Mouse (Mus musculus): ENCODE results near the gene Arhgap6.

Gene Arhgap6

DNA sequence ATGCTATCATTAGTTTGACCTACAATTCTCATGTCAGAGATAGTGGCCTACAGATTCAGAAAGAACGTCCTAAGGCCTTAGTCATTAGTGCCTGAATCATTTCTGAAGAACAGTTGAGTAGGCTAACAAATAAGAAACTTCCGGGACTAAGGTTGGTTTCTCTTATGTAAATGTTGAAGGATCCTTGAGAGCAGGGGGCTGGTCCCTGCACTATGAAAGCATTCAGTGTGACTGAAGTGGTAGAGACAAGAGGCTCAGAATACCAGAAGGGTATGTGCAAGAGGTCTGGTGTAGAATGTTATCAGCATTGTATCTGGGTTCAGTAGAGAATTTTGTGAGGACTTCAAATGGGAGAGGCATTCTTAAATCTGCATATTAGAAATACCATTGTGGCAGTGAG is 185.5 kb downstream of the Arhgap6 start:
- no peak for DNase-seq (ENCODE audit: low read depth)

DNA sequence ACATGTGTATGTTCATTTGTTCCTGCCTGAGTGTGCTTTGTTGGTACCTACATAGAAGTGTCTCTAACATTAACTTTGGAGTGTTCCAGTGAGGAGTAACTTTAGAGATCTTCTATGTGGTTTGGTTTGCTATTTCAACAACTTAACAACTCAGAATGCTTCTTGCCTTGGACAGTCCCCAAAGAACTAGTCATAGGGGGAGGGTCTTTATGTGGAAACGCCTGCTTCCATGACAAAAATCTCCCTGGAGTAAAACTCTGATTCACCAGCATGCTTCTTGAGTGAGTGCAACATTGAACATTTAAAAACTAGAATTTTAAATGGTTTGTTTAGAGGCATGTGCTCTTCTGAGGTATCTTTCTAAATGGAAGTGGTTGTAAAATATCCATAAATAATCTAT is 212.2 kb downstream of the Arhgap6 start:
- DNase-seq (ENCODE audit: low read depth), result no peak

DNA sequence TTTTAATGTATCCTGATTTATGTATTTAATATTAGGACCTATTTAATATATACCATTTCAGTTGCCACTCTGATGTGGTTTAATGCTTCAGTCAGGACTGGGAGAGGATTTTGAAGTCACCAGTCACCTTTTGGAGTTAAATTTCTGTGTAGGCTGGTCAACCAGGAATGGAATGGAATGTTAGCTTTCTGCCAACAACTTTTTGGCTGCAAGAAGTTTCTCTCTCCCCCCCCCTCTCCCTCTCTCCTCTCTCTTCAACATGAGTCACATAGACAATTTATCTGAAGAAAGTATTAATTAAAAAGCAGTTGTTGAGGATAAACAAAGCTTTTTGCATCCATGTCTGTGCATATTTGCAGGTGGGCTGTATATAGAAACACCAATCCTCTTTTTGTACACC is 217.8 kb downstream of the Arhgap6 start:
- no peak for DNase-seq (ENCODE audit: low read depth)

DNA sequence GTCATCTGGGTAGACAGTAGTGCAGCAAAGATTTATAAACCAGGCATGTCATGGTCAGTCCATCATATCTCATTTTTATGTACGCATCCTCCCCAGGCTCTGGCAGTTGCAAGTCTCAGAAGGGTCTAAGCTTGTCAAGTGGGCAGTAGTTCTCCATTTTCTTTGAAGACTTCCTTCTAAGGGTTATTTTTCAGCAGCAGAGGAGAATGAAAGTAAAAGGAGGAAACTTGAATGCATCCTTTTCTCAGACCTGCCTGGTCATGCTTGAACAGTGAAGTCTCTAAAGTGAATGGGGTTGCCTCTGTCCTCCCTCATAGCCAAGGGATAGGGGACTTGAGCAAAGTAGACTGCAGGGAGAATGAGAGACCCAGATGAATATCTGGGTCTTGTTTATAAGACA is 239.5 kb downstream of the Arhgap6 start:
- DNase-seq (ENCODE audit: low read depth), result no peak

DNA sequence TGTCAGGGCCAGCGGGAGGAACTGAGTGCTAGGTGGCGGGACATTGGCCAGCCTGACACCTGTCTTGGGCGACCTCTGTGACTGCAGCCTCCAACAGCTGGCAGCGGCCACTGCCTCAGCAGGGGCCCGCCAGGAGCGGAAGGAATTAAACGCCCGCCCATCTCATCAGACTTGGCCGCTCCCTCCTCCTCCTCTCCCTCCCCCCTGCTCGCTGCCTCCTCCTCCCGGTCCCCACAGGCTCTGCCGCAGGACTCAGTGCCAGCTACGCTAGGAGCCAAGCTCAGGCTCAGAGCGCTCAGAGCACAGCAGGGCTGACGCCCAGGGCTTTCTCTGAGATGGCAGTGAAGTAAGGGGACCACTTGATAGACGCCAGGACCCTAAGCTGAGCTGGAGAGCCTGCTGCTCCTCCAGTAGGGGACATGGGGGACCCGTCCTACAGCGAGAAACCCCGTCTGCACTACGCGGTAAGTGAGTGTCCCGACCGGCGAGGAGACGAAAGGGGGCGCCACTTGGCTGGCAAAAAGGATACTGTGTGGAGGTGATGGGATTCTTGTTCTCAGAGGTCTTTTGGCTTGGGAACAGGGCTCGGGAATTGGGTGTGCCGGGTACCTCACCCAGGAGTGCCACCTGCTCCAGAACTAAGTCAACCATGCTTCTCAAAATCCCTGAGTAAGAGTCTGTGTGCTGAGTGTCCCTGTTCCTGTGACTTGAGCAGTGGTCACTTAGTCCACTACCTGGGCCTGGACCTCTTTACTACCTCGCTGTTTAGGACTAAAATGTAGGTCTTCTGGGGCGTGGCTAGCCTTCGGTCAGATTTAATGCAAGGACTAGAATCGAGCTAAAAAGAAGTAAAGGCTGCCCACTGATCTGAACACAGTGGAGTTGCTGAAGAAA is 241.8 kb downstream of the Arhgap6 start:
- DNase-seq (ENCODE audit: low read depth), result peak; percentile 91

DNA sequence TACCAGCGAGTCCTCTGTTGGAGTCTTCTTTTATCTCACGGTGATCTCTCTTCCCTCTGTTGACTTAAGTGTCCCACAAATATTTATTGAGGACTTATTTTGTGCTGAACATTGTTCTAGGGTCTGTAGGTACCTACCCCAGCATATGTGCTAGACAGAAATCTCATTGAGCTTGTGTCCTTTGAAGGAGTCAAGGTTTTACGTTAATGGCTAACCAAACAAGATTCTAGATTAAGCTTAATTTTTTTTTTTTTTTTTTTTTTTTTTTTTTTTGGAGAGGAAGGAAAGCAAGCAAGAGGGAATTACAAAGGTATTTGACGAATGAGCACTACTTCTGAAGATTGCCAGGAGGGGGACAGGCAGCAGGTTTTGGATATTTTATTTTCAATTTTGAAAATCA is 242.5 kb downstream of the Arhgap6 start:
- DNase-seq (ENCODE audit: low read depth), result no peak

DNA sequence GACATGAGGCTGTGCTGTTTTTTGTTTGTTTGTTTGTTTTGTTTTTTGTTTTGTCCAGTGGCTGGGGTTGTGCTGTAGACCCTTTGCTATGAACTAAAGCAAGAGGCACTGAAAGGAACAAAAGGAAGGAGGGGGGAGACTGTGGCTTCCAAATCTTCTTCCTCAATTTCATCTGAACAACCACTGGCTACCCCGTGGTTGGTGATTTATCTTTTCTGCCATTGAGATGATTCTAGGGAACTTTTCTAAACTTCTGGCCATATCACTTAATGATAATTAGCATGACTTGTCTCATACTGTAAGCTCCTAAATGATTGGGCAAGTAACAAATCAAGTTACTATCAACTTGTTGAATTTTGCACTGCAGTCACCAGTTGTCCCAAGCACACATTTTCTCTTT is 249.0 kb downstream of the Arhgap6 start:
- DNase-seq (ENCODE audit: low read depth), result peak; percentile 47

DNA sequence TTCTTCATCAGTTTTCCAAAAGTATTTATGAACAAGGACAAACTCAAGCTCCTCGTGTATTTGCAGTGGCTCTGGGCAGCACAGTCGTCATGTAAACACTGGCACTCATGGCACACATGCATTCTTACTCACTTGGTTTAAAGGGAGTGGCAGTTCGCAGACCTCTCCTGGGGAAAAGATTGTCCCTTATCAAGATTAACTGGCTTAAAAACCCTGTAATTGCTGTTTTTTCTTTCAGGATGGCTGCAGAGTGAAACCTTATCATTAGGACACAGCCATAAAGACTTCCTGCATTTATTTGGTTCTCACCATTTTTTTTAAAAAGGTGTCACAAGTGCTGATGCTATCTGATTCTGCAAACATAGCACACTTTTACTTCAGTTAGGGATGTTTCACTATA is 252.7 kb downstream of the Arhgap6 start:
- DNase-seq (ENCODE audit: low read depth), result peak; percentile 91

DNA sequence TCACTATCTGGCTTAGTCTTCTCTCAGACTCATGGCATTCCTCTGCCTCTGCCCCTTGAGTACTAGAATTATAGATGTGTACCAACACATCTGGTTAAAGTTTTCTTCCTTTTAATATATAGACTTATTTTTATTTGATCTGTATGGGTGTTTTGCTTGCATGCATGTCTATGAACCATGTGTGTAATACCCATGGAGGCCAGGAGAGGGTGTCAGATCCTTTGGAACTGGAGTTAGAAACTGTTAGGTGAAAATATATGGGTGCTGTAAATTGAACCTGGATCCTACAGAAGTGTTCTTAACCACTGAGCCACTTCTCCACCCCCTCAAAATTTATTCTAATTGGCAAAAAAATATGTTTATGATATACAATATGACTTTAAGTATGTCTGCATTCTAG is 254.7 kb downstream of the Arhgap6 start:
- no peak for DNase-seq (ENCODE audit: low read depth)

DNA sequence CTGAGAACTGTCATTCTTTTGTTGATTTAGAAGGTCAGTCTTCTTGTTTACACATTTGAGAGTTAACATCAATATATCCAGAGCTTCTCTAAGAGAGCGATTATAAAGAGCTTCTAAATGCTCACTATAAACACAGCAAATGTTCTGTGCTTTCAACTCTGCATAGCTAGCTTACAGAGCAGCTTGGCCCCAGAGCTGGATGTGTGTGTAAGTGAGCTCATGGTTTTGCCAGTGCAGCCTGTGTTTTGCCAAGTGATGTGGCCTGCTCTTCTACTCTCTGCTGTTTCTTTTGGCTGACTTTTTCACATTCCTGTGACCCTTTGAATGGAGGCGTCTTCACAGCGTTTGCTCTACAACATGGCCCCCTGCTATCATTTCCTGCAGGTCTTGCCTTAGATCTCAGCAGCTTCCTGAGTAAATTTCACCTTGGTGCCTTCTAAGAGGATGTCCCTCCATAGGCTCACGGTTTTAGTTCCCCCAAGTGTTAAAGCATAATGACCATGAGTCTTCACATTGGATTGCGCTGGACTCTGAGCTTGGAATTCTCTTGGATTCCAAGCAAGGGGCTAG is 259.1 kb downstream of the Arhgap6 start:
- DNase-seq (ENCODE audit: low read depth), result peak; percentile 50

DNA sequence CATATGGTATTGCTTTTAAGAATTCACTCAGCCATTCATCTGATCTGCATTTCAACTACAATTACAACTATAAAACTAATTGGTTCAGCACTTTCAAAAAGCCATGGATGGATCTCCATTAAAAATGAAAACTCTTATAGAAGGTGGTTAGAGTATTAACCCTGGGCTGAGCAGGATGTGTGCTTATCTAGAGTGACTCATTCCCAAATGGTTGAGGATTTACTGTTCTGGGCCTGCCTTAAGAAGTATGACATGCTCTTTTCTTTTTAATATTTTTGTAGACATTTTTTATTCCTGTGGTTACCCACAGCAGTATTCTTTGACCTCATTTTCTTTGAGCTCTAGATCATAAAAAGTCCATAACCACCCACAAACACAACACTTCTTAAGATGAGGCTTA is 267.7 kb downstream of the Arhgap6 start:
- DNase-seq (ENCODE audit: low read depth), result peak; percentile 90

DNA sequence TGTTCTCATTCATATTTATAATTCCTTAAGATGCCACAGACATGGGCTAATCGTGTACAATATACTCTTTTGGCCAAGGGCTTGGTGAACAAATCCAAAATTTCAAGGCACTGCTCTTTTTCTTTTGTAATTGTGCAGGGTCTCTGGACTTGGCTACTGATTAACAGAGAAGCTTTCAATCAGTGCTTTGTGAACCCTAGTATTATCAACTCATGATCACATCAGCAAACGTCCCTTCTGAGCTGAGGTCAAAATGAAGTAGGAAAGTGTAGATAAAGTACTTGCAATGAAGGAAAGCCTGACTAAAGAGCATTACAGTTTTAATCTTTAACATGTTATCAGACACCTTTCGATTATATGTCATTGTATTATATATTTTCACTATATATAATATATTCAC is 270.4 kb downstream of the Arhgap6 start:
- DNase-seq (ENCODE audit: low read depth), result no peak

DNA sequence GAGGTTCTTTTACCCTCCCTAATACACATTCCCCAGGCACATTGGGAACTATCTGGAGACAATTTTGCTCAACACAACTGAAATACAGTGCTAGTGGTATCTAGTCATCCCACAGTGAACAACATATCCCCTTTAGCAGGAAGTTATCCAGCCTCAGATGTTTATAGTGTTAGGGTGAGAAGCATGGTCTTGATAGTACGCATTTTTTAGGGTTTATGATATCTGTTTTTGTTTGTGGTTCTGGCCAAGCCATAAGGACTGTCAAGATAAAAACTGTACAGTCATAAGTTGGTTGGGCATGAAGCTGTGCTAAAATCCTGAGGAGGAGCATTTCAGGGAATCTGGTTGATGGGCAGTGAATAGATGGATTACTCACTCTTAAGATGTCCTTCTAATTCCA is 271.0 kb downstream of the Arhgap6 start:
- DNase-seq (ENCODE audit: low read depth), result peak; percentile 64

DNA sequence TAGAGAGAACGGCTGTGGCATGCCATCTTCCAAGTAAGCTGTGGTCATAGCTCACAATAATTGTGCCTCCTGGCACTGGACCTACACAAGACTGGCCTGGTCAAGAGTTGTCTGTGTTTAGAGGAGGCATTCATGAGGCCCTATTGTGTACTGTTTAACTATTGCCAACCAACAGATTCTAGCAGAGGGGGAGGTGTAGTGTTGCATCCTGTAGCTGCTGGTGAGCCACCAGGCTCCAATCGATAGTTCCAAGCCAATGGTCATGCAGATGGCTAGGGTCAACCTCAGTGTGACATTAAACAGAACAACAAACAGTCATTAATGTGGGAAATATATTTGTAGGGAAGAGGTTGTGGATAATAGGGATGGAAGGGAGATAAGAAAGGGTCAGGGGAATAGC is 280.1 kb downstream of the Arhgap6 start:
- no peak for DNase-seq (ENCODE audit: low read depth)

DNA sequence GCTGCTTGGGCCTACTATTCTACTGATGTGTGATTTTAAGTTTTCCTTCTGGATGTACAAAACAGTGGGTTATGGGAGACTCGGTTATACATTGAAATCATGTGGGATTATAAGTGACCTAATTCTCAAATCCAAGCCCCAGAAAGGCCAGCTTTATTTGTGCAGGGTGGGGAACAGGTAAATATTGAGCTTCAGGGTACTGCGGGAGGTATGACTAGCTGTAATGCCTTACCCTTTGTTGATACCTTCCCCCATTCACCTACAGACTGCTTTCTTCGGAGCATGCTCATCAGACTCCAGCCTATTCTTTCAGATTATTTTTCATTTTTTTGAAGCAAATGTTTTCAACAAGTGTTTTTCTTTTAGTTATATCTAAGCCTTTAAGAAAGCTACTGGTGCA is 286.7 kb downstream of the Arhgap6 start:
- DNase-seq (ENCODE audit: low read depth), result no peak

DNA sequence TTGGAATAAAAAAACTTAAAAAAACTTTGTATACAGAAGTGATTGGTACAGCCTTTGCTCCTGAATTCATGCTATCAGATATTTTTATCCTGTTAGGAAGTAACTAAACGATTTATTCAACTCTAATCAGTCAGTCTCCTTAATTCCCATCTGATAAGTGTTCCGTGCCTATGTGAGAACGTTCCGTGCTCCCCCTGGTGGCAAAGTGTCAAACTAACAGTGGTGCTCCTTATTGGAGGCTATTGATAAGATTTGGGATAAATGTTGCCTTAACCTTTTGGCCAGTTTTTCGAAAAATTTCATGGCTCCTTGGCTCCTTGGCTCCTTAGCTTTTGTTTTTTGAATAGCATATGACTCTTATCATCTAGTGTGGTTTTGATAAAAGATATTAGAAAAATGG is 291.0 kb downstream of the Arhgap6 start:
- DNase-seq (ENCODE audit: low read depth), result peak; percentile 62

DNA sequence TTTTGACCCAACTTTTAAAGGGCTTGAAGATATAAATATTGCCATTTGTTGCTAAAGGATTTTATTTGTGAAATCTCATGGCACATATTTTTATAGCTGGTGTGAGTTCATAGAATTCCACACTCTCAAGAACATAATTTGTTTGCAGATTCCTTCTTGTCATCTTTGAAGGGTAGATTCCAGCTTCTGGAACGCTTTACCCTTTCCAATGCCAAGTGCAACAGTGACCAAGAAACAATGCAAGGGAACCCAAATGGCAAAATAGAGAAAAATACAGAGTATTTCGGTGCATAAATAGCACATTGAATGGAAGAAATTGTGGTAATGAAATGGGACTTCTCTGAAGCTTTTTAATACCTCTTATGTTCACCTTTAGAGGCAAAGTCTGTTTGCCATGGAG is 294.3 kb downstream of the Arhgap6 start:
- DNase-seq (ENCODE audit: low read depth), result no peak

DNA sequence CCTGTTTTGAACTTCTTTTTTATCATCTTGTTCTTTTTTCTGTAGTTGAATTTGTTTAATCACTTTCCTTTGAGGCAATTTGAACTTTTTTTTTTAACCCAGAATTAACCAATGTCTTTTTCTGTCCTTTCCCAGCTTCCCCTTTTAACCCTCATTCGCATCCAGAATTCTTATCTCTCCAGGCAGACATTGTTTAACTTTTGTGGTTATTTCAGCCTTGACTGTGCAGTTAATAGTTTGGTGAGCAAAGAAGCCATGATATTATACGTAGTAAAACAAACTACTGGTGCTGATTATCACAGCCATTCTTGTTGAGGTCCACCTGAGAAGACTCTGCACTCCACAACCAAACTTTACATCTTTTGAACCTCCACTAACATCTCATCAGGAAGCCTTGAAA is 299.7 kb downstream of the Arhgap6 start:
- peak; percentile 93 for DNase-seq (ENCODE audit: low read depth)

DNA sequence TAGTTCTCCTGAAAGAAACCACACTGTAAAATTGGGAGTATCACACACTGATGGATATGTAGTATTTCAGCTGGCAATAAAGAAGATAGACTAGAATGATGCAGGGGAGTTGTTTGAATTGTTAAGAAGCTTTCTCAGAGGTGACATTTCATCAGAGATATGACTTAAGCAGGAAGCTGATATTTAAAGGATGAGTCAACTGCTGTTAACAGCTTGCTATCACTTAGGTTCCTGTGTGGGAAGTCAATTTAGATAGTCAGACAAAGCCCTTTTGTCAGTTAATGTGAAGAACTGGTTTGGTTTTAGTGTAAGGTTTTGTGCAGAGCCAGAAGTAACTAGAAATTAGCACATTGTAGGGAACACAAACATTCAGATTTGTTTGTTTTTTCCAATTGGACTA is 300.7 kb downstream of the Arhgap6 start:
- DNase-seq (ENCODE audit: low read depth), result peak; percentile 90

DNA sequence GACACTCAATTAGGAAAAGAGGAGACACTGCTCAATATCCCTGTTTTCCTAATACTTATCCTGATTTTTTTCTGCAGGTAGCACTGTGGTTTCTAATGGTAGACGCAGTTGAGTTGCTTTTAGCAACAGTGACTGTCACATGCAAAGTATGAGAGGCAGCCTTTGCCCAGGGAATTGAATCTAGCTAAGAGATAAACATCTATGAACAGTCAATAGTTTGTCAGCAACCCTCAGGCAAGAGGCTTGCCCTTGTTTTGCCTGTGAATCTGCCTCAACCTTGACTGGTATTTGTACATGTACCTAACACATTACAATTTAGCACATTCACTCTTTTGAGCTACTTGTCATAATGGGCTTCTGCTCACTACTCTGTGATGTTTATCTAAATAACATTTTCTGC is 307.8 kb downstream of the Arhgap6 start:
- peak; percentile 28 for DNase-seq (ENCODE audit: low read depth)

DNA sequence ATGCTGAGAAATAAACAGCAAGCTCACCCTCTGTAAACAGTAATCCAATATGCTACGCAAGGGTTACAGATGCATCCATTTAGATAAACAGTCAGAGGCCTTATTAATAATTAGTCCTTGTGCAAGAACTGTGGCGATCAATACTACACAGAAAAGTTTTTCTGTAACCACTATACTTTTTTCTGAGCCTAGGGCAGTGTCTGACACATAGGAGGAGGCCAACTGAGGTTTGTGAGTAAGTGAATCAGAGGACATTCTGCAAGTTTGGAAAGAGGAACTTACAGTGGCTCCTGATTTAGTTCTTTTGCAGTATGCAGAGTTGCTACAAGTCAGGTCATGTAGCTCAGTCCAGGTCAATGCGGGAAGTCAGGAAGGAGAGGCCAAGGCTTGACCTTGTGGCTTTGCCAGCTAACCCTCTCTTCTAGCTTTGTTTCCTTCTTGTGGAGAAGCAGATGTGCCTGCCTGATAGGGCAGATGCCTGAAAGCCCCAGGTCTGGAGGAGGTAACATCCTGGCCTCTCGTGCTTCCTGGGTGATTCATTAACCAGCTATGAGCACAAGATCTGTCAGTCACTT is 311.2 kb downstream of the Arhgap6 start:
- peak; percentile 98 for DNase-seq (ENCODE audit: low read depth)

DNA sequence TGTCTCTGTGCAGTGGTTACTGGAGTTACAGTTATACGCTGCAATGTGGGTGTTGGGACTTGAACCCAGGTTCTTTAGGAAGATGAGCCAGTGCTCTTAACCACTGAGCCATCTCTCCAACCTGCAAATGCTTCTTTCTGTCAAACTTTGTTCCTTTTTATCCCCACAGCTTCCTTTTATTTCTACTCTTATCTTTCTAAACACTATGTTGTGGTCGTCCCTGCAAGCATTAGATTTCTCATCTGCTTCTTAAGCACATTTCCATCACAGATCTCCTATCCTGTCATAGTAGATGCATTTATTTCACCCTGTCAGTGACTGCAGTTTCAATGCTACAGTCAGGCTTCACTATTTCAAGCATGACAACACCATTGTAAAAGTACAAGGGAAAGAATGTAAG is 312.5 kb downstream of the Arhgap6 start:
- peak; percentile 94 for DNase-seq (ENCODE audit: low read depth)

DNA sequence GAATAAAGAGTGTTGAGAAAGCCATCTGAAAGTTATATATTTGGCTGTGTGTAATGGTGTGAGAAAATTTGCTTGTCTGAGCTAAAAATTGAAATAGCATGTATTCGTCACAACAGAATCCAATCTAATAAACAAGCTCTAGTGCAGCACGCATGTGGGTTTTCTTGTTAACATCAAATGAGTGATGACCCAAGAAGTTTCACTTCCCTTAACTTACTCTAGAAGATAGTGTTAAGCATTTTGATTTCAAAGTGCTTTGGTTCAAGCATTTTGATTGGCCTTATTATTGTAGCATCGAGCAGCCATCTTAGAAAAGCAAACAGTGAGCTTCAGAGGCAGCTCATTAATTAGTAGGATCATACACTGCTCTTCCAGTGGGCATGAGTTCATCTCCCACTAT is 315.1 kb downstream of the Arhgap6 start:
- no peak for DNase-seq (ENCODE audit: low read depth)

DNA sequence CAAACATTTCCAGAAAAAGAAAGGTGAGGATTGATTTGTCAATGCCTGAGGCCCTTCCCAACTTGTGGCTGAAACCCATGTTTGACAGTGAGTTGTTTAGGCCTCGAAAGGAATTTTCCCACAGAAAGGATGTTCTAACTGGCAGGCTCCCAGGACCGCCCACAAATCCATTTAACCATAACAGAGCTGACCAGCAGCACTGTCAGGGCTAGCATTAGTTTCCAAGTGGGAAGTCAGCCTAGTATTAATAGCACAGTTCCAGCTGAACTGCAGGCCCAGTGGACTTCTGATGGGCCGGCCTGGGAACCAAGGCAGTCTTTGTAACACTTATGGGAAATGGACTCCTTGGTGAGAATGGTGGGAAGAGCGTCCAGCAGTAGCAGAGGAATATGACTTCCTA is 317.8 kb downstream of the Arhgap6 start:
- DNase-seq (ENCODE audit: low read depth), result no peak
